Mouse (Mus musculus): ENCODE results near the gene Apc2.

GRCm38 (mm10) chr10:80265149-80265486 is 30.7 kb upstream of the Apc2 start:
- TF ChIP-seq CTCF (IDR thresholded peaks at IDR 0.05; ENCODE audit: extremely low read depth, insufficient read depth, low read length): no peak
- TF ChIP-seq POLR2A (IDR thresholded peaks at IDR 0.05; ENCODE audit: extremely low read depth, insufficient read depth, low read length): no peak

All from cortical plate, adult 2 months (tissue).